Mouse (Mus musculus): Measurements from ENCODE around the gene Serpina1a.
A peak's percentile ranks its signal among the peaks of the same experiment; 100 is the strongest.
"Not testable (repeated sequence)": the region's sequence is repeated elsewhere in the genome, so short reads cannot be mapped to it uniquely, and the experiment has no call there.

Serpina1a gene

GRCm38 (mm10) chr12:103863101-103863974 is at the start of gene Serpina1a:
Gene Serpina1a (minus strand): TSS chr12:103863562.
- DNase-seq: not testable (repeated sequence)

GRCm38 (mm10) chr12:103909181-103909580 is 45.8 kb upstream of the Serpina1a start:
- DNase-seq: not testable (repeated sequence)

- not testable (repeated sequence) for DNase-seq
Measured at GRCm38 (mm10) chr12:103907746-103908145, 44.4 kb upstream of the Serpina1a start.

- not testable (repeated sequence) for DNase-seq
Measured at GRCm38 (mm10) chr12:103904837-103905340, 41.5 kb upstream of the Serpina1a start, which contains the start of gene Serpina1c. Gene Serpina1c (minus strand): TSS chr12:103904887.

GRCm38 (mm10) chr12:103901929-103902328 is 38.6 kb upstream of the Serpina1a start:
- peak; percentile 50 for DNase-seq

- DNase-seq: not testable (repeated sequence)
Measured at GRCm38 (mm10) chr12:103866873-103867272, 3.5 kb upstream of the Serpina1a start.

GRCm38 (mm10) chr12:103860976-103861375 is 2.4 kb downstream of the Serpina1a start:
- DNase-seq: no peak

- DNase-seq: not testable (repeated sequence)
Measured at GRCm38 (mm10) chr12:103860571-103860970, 2.8 kb downstream of the Serpina1a start.

GRCm38 (mm10) chr12:103859584-103859983 is 3.8 kb downstream of the Serpina1a start:
- not testable (repeated sequence) for DNase-seq

GRCm38 (mm10) chr12:103853032-103853431 is 10.3 kb downstream of the Serpina1a start:
- not testable (repeated sequence) for DNase-seq

- DNase-seq: not testable (repeated sequence)
Measured at GRCm38 (mm10) chr12:103830273-103830672, 33.1 kb downstream of the Serpina1a start, which contains the start of gene Serpina1b. Gene Serpina1b (minus strand): TSS chr12:103830373.

- DNase-seq: not testable (repeated sequence)
Measured at GRCm38 (mm10) chr12:103827661-103828372, 35.5 kb downstream of the Serpina1a start.

GRCm38 (mm10) chr12:103823826-103824225 is 39.5 kb downstream of the Serpina1a start:
- peak; percentile 34 for DNase-seq

Data from lung, postnatal 36 days (tissue).